Mouse (Mus musculus): ENCODE results near the gene Olfr1427.
"Not testable (repeated sequence)": the region's sequence is repeated elsewhere in the genome, so short reads cannot be mapped to it uniquely, and the experiment has no call there.

Gene Olfr1427

DNA sequence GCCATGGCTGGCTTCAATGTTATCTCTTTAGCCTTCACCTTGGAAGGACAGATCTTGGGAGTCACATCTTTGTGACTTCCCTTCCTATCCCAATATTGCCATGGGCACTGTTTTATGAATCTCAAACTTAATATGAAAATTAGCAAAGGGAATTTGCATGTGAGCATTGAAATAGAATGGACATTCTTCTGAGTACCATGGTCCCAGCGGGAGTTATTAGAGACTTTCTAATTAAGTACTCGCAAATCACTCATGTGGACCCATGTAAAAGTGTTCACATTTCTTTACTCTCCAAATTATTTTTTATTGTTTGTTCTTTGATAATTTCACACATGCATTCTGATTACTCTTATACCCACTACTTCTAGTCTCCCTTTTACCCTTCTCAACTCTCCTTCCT, at the start of gene Olfr1427:
Olfr1427 (minus strand) TSS at position 101 of the 400 bp plus-strand sequence.
- DNase-seq = no peak

DNA sequence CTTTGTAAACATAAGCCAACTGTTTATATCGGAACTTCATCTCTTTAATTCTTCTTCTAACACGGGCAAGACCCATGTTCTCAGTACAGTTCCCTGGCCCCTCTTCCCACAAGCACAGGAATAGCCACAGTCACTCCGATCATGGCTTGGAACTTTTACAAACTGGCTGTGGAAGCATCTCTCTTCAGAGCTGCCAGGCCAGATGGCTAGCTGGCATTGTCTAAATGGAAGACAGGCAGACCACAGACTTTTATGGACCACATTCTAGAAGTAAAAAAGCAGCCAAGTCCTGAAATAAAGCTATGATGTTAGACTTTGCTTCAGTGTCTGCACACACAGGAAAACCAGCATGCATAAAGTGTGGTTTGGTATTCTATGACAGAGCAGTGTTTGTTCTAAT, 42.3 kb upstream of the Olfr1427 start:
- DNase-seq = no peak

DNA sequence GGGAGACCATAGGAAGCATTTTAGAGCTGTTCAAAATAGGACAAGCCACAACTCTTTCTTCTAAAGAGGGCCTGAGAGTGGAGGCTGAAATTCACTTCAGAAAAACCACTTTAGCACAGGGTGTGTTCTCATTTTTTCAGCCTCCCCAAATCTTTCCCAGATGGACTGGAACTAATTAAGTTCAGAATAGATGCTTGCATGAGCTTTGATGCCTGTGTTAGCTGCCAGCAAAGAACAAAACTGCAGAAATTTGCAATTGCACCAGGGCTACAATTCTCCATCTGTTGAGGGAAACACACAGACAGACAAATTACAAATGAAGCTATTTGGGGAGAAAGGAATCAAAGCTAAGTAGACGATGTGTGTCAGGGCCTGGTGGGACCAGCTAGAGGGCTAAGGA, 40.2 kb upstream of the Olfr1427 start:
- no peak for DNase-seq

DNA sequence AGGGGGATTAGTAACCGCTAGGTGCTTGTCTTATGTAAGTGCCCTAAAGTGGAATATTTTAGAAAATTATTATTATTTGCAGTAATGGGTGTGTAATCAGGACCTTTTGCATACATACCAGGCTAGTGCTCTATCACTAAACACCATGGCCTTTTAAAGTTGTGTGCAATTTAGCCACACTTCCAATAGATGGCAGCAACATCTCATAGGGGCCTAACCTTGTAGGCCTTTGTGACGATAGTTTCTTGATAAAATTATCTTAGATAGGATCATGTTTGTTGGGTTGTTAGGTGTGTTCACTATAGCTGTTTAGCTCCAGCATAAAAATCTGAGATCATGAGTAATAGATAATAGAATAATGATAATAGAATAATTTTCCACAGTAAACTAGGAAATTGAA, 31.2 kb upstream of the Olfr1427 start:
- no peak for DNase-seq

DNA sequence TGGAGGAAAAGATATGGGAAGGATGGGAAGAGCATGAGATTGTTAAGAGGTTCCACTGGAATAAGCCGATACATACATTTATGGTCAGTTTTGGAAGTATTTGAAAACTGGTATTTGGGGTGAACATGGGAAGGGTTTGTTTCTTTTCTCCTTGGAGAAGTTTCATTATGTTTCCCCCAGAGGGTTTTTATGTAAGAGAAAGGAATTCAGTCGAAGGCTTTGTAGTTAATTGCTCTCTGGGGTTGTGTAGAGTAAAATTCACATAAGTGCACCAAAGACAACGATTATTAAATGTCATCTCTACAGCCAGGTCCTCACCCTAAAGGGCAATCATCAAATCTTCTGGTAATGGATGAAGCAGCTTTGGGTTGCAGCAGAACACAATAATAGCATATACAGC, 20.0 kb upstream of the Olfr1427 start, which contains the start of gene Olfr76:
Olfr76 (minus strand) TSS at position 101 of the 400 bp plus-strand sequence.
- no peak for DNase-seq

DNA sequence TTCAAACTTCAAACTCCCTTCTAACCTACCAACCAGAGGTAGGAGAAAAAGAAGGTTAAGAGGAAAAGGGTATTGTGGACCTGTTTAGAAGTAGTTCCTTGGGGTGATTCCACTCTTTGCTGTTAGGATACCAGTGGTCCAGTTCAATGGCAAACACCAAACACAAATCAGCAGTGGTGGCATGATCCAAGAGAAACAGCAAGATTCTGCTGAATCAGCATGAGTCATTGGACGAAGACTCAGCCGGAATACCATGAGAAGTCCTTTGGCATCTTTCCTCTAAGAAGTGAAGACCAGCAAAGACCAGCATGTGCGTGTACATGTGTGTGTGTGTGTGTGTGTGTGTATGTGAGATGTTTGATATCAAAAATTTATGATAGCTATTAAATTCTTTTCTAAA, 13.3 kb upstream of the Olfr1427 start:
- DNase-seq = no peak

DNA sequence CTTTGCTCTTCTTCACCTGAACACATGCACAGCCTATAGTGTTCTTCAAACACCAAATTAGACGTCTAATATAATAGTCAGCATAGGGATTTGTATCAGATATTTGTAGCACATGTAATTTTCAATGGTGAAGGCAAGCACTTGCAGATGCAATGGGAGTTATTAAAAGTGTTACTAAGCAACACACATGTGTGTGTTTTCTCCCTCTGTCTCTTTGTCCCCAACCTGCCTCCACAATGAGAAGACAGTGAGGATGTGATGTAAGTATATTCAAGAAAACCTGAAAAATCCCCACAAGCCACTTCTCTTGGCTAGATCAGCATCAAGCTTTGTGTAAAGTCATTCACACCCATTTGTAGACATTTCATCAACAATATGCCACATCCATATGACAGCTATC, 12.7 kb upstream of the Olfr1427 start, which contains the start of gene Olfr1428:
Olfr1428 (minus strand) TSS at position 101 of the 400 bp plus-strand sequence.
- DNase-seq = no peak

DNA sequence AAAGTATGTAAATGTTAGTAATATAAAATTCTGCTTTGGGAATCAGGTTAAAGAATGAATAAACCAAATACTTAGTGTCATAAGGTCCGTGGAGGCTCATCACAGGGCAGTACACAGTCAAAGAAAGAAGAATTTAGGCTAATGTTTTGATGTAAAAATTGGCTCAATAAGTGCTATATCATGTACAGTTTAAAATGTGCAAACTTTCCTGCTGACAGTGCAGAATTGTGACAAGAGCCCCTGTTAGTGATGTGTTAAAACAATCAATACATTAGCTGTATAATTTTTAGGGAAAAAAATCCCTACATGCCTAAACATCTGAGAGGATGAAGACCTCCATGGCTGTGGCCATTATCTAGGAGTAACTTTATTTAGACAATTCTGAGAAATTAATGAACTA, 10.7 kb upstream of the Olfr1427 start:
- no peak for DNase-seq

DNA sequence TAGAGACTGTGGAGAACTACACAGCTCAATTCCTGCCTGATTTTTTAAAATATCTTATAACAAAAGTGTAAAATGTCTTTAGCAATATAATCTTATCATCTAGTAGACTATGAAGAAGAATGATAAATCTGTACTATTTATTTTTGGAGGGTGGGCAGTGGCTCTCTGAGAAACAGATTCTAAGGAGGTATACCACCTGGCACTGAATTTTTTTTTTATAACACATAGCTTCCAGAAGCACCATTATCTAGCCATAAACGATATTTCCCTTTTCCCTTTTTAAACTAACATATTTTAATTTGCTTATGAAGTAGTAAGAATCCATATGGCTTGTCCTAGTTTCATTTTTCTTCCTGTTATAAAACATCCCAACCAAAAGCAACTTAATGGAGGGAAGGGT, 1.4 kb upstream of the Olfr1427 start:
- no peak for DNase-seq

DNA sequence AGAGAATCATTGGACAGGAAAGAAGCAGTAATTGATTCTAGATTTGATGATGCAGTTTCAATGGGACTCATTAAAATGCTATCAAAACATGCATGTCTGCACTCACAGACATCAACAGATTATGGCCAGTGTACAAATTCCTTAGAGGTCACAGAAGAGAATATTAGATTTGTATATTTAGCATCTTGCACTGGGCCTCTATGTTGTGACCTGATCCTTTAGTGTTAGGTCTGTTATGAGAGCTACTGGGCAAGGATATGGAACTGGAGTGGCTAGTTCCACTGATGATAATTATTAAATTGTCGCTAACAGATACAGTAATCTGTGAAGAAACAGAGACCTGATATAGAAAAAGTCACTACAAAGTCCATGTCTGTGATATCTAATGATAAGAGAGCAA, 11.2 kb downstream of the Olfr1427 start, which contains the start of gene Olfr1426:
Olfr1426 (minus strand) TSS at position 101 of the 400 bp plus-strand sequence.
- DNase-seq = no peak

DNA sequence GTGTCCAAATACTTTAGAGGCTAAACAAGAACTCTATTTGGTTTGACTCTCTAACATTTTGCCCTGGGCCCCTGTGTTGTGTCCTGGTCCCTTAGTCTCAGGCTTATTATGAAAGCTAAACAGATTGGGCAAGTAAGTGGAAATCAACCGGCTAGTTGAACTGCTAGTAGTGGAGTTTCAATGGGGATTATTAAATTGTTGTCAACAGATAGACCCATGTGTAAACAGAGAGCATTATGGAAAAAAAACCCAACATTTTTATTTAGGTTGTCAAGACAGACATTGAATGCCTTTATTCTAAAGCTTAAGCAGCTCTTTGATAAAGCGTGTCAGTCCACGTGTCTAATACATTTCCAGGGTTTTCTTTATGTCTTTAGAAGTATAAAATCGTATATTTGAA, 25.5 kb downstream of the Olfr1427 start, which contains the start of gene Olfr1425:
Olfr1425 (minus strand) TSS at position 101 of the 400 bp plus-strand sequence.
- not testable (repeated sequence) for DNase-seq

DNA sequence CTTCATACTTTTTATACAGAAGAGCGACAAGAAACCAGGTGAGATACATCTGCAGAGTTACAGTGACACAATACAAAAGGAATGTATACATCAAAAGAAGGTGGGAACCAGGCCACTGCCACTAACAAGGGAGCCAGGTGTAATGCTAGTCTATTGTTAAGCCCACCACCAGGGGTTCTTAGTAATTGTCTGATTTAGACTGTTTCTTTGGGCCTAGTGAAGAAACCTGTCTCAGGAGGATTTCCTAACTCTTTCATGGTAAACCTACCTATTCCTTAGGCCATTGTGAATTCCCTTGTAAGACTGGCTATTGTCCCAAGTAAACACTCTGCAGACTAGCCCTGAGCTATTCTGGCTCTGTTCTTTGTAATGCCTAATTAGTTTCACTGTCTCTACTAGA, 33.6 kb downstream of the Olfr1427 start:
- not testable (repeated sequence) for DNase-seq

DNA sequence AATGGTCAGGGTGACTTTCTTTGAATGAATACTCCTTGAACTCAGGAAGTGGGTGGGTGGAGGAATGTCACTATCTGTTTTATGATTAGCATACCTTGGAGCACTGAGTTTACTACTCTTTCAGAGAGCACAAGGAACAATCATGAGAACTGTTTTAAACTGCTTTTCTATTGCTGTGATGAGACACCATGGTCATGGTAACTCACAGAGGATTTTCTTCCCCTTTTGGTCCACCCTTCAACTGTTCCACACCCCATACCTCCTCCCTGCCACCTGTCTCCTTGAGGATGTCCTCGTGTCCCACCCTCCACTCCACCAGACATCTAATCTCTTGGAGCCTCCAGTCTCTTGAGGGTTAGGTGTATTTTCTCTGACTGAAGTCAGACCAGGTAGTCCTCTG, 35.3 kb downstream of the Olfr1427 start:
- not testable (repeated sequence) for DNase-seq

DNA sequence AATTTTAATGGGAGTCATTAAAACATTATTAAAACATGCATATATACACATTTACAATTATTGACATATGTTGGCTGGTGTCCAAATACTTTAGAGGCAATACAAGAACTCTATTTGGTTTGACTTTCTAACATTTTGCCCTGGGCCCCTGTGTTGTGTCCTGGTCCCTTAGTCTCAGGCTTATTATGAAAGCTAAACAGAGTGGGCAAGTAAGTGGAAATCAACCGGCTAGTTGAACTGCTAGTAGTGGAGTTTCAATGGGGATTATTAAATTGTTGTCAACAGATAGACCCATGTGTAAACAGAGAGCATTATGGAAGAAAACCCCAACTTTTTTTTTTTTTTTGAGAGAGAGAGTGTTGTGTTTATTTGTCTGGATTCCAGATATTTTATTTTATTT, 40.6 kb downstream of the Olfr1427 start, which contains the start of gene Olfr1424:
Olfr1424 (minus strand) TSS at position 101 of the 400 bp plus-strand sequence.
- not testable (repeated sequence) for DNase-seq
